Comparison of ENCODE assay signal across 11 mouse cellular contexts in the genomic region with DNA sequence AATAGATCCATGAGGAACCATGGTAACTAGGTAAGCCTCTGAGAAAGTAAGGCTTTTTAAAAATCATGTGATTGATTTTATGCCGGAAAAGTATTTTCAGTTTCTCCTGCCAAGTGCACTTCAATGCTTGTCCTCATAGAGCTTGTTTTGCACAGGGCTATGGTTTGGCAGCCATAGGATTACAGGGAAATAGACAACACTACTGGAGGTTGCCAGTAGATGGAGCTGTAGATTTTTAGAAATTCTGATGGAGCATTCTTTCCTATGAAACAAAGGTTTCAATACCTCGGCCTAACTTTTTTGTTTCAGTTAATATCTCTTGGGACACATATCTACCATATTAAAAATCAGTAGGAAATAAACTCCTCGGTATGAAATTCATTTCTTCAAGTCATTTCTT.
DNase-seq lines count a peak whose midpoint lies in the region; ATAC-seq lines count a peak whose summit lies in the region.
"Had no signal": no experiment of that assay in that cellular context is flagged by ENCODE, and none has a peak within 500 bp of the region (broad histone marks: within the 10 kb centered on the region; RNA-seq: fewer than 3 reads in every experiment).

No protein-coding gene starts in this region.

- H3K4me2 ChIP-seq in limb, embryonic 11.5 days (ENCODE audit: low read depth, severe bottlenecking), result no peak overlapping the region
- H3K4me2 ChIP-seq: stomach, embryonic 15.5 days had no signal

- DNase-seq in gastrocnemius, adult 18-20 months (ENCODE audit: low spot score), result peak; percentile 13
- DNase-seq in gastrocnemius, postnatal 14 days, result no peak
- peak; percentile 43 for DNase-seq in limb, embryonic 11.5 days (ENCODE audit: low spot score)
- DNase-seq in limb, embryonic 10.5 days (ENCODE audit: low spot score), result no peak
- DNase-seq in embryo, embryonic 10.5 days (ENCODE audit: low spot score), result peak; percentile 72
- no peak for DNase-seq in thymus, adult 18-20 months
- no peak for DNase-seq in urinary bladder, postnatal 14 days (ENCODE audit: low spot score)
- DNase-seq: cerebellum, adult 11 months; gastrocnemius, postnatal 25 days had no signal

- H3K9me3 ChIP-seq in limb, embryonic 11.5 days (ENCODE audit: control insufficient read depth, low read length), result no peaks in the 10 kb centered on the region
- H3K9me3 ChIP-seq in limb, embryonic 10.5 days (replicated peaks), result no peaks in the 10 kb centered on the region
- H3K9me3 ChIP-seq: stomach, embryonic 15.5 days had no signal

- 58% methylated on average over 3 of the region's 3 CpGs for WGBS in limb, embryonic 11.5 days
- 65% methylated on average over 3 of the region's 3 CpGs for WGBS in limb, embryonic 10.5 days

- no peak overlapping the region for H3K9ac ChIP-seq in limb, embryonic 11.5 days (ENCODE audit: low read length)
- H3K9ac ChIP-seq: stomach, embryonic 15.5 days had no signal

- H3K36me3 ChIP-seq in limb, embryonic 11.5 days (ENCODE audit: control insufficient read depth, insufficient read depth, low read length), result no peaks in the 10 kb centered on the region
- H3K36me3 ChIP-seq in limb, embryonic 10.5 days, result no peaks in the 10 kb centered on the region
- H3K36me3 ChIP-seq: stomach, embryonic 15.5 days had no signal

- H3K27ac ChIP-seq in limb, embryonic 11.5 days (replicated peaks; ENCODE audit: low read depth, low read length), result no peak overlapping the region
- no peak overlapping the region for H3K27ac ChIP-seq in limb, embryonic 10.5 days
- H3K27ac ChIP-seq: stomach, embryonic 15.5 days had no signal

- intact Hi-C loops in gastrocnemius, postnatal 14 days (cut with DNase I; ENCODE audit: low total_unique reads), result no loop called here

- ATAC-seq in limb, embryonic 11.5 days (ENCODE audit: insufficient number of reproducible peaks, low FRiP score, low TSS enrichment, low read depth), result no peak
- 0 out of 2 replicates have a peak, but pooled peaks have one; percentile 59 for ATAC-seq in megakaryocyte-erythroid progenitor cell, adult 5-6 weeks (replicated peaks; ENCODE audit: low FRiP score, low TSS enrichment, poor library complexity, severe bottlenecking)

- H3K4me3 ChIP-seq in limb, embryonic 11.5 days (ENCODE audit: low read depth, low read length), result no peak overlapping the region
- H3K4me3 ChIP-seq in limb, embryonic 10.5 days, result no peak overlapping the region
- H3K4me3 ChIP-seq: stomach, embryonic 15.5 days had no signal

- H3K27me3 ChIP-seq in limb, embryonic 11.5 days (ENCODE audit: control insufficient read depth, insufficient read depth, low read length), result no peaks in the 10 kb centered on the region
- no peaks in the 10 kb centered on the region for H3K27me3 ChIP-seq in limb, embryonic 10.5 days (ENCODE audit: low read depth, poor library complexity, severe bottlenecking)
- H3K27me3 ChIP-seq: stomach, embryonic 15.5 days had no signal

- H3K4me1 ChIP-seq in limb, embryonic 11.5 days (ENCODE audit: control insufficient read depth, insufficient read depth, low read length), result no peaks in the 10 kb centered on the region
- peaks cover 7% of the 10 kb centered on the region; the same call in 1 of the 2 replicates for H3K4me1 ChIP-seq in limb, embryonic 10.5 days
- H3K4me1 ChIP-seq: stomach, embryonic 15.5 days had no signal

Comparison
In these comparisons a context has a peak if more than half of its experiments do, and no peak if none do; other contexts are left out.
1. DNase-seq: peak in gastrocnemius, adult 18-20 months (single experiment), limb, embryonic 11.5 days (single experiment) and embryo, embryonic 10.5 days (single experiment); none in gastrocnemius, postnatal 14 days (single experiment), limb, embryonic 10.5 days (single experiment), thymus, adult 18-20 months (0 of 2) and urinary bladder, postnatal 14 days (single experiment).